Mouse (Mus musculus) kidney, postnatal 0 days (tissue): ENCODE results near the gene Bace2. TPM values are rescaled to one million over a fixed set of nuclear protein-coding genes. Genes with fewer than 3 reads are reported as not detected.

Source experiments
- ATAC-seq: fragments of 200-750 bp; cut with Nextera tagmentation; replicated peaks from 2 replicates; pipeline ENCODE4 v1.8.0; 2017; ENCODE audit warnings: low read depth, moderate number of reproducible peaks, moderate TSS enrichment, moderate library complexity; ENCODE audit not compliant: low FRiP score
- DNase-seq: peaks from one replicate; pipeline ENCODE4 v3.0.0-alpha.2; 2016; ENCODE audit warnings: low spot score
- H3K27ac ChIP-seq: fragments of 300-500 bp; sonication (generic); 2 replicates; pipeline ENCODE4 v1.5.1; 2014; ENCODE audit warnings: mild to moderate bottlenecking
- H3K27me3 ChIP-seq: fragments of 300-500 bp; sonication (generic); 2 replicates; pipeline ENCODE4 v1.6.1; 2014; ENCODE audit warnings: low read length, mixed read lengths; ENCODE audit not compliant: insufficient read depth
- H3K36me3 ChIP-seq: fragments of 300-500 bp; sonication (generic); 2 replicates; pipeline ENCODE4 v1.6.1; 2014; ENCODE audit warnings: low read length, mixed read lengths; ENCODE audit not compliant: insufficient read depth
- H3K4me1 ChIP-seq: fragments of 300-500 bp; sonication (generic); replicated peaks from 2 replicates; pipeline ENCODE4 v1.6.1; 2014; ENCODE audit warnings: antibody characterized with exemption, low read length, mixed read lengths; ENCODE audit not compliant: insufficient read depth
- H3K4me2 ChIP-seq: fragments of 300-500 bp; sonication (generic); 2 replicates; pipeline ENCODE4 v1.6.1; 2014; ENCODE audit warnings: mild to moderate bottlenecking, low read length, moderate library complexity, mixed read lengths
- H3K4me3 ChIP-seq: fragments of 300-500 bp; sonication (generic); replicated peaks from 2 replicates; pipeline ENCODE4 v1.5.1; 2014; ENCODE audit warnings: low read depth, low read length
- H3K9ac ChIP-seq: fragments of 300-500 bp; sonication (generic); 2 replicates; pipeline ENCODE4 v1.6.1; 2014; ENCODE audit warnings: low read depth, low read length
- H3K9me3 ChIP-seq: fragments of 300-500 bp; sonication (generic); replicated peaks from 2 replicates; pipeline ENCODE4 v1.6.1; 2016; ENCODE audit warnings: low read length, inconsistent platforms, mixed read lengths
- CTCF ChIP-seq: IDR thresholded peaks from 2 replicates; pipeline ENCODE4 v1.5.1; 2016; ENCODE audit warnings: antibody characterized with exemption, low read depth, mild to moderate bottlenecking, moderate library complexity
- WGBS: fragments of 180-500 bp; shearing (Covaris S2); extraction: QIAGEN DNeasy Blood & Tissue Kit; methylation state at CpG from one replicate; pipeline ENCODE4 v1.1.7; 2014; 5-methylcytosine and 5-hydroxymethylcytosine counted together
- polyA plus RNA-seq: library from polyadenylated mRNA; unstranded; fragments of >200 nt; fragmentation: Nextera tagmentation; extraction: Ambion mirVana; gene quantifications from 2 replicates; pipeline ENCODE4 v1.2.1, GENCODE M21; 2015

Bace2 gene
- polyA plus RNA-seq, 1 experiment from 2014 or later, result 11.2 TPM

GRCm38 (mm10) chr16:97461271-97461670, 104.7 kb downstream of the Bace2 start:
- H3K27me3 ChIP-seq, result no peaks in the 10 kb centered on the region
- no peak for DNase-seq

GRCm38 (mm10) chr16:97462481-97463181, 106.1 kb downstream of the Bace2 start, which contains the start of gene Mx1:
TSS of gene Mx1 (minus strand) at chr16:97462907.
- no peaks in the 10 kb centered on the region for H3K27me3 ChIP-seq
- no peak for ATAC-seq
- 30% methylated on average over 4 of the region's 4 CpGs for WGBS
- no peak within 1 kb of the TSS for H3K4me2 ChIP-seq
- no peak for TF ChIP-seq CTCF
- no peaks in the 10 kb centered on the region for H3K9me3 ChIP-seq
- H3K9ac ChIP-seq, result no peak within 1 kb of the TSS
- no peak within 1 kb of the TSS for H3K27ac ChIP-seq
- no peak within 1 kb of the TSS for H3K4me3 ChIP-seq
- no peaks in the 10 kb centered on the region for H3K4me1 ChIP-seq
- H3K36me3 ChIP-seq, result no peaks in the 10 kb centered on the region
- DNase-seq, result peak; percentile 9

More at GRCm38 (mm10) chr16:97461271-97461670, 104.7 kb downstream of the Bace2 start:
- Histone ChIP-seq H3K9ac (no peak overlapping the region), H3K27ac (no peak overlapping the region), H3K4me2 (no peak overlapping the region), H3K9me3 (no peaks in the 10 kb centered on the region), H3K4me1 (no peaks in the 10 kb centered on the region), H3K36me3 (no peaks in the 10 kb centered on the region), H3K4me3 (no peak overlapping the region)
- TF ChIP-seq CTCF, result no peak
- 47% methylated on average over 2 of the region's 2 CpGs for WGBS
- no peak for ATAC-seq

- ATAC-seq, result no peak
- no peaks in the 10 kb centered on the region for H3K36me3 ChIP-seq
- H3K27me3 ChIP-seq, result no peaks in the 10 kb centered on the region
- TF ChIP-seq CTCF, result peak; percentile 70
- WGBS, result 51% methylated on average over 4 of the region's 4 CpGs
- no peaks in the 10 kb centered on the region for H3K4me1 ChIP-seq
- H3K9me3 ChIP-seq, result no peaks in the 10 kb centered on the region
- DNase-seq, result peak; percentile 46
- H3K27ac ChIP-seq, result no peak overlapping the region
- no peak overlapping the region for H3K4me2 ChIP-seq
- no peak overlapping the region for H3K9ac ChIP-seq
- H3K4me3 ChIP-seq, result no peak overlapping the region
Measured at GRCm38 (mm10) chr16:97466182-97466957, 109.8 kb downstream of the Bace2 start.

GRCm38 (mm10) chr16:97467472-97467871, 110.9 kb downstream of the Bace2 start:
- H3K27ac ChIP-seq, result no peak overlapping the region
- DNase-seq (no peak), ATAC-seq (no peak)
- H3K4me1 ChIP-seq, result no peaks in the 10 kb centered on the region
- WGBS, result 76% methylated on average over 3 of the region's 3 CpGs
- H3K36me3 ChIP-seq, result no peaks in the 10 kb centered on the region
- no peak for TF ChIP-seq CTCF
- H3K9me3 ChIP-seq, result no peaks in the 10 kb centered on the region
- no peak overlapping the region for H3K9ac ChIP-seq
- no peak overlapping the region for H3K4me3 ChIP-seq
- no peak overlapping the region for H3K4me2 ChIP-seq
- H3K27me3 ChIP-seq, result no peaks in the 10 kb centered on the region

GRCm38 (mm10) chr16:97467993-97468791, 111.7 kb downstream of the Bace2 start:
- ATAC-seq, result no peak
- no peak overlapping the region for H3K4me3 ChIP-seq
- 80% methylated on average over 4 of the region's 4 CpGs for WGBS
- DNase-seq, result no peak
- TF ChIP-seq CTCF, result no peak
- H3K4me1 ChIP-seq, result no peaks in the 10 kb centered on the region
- no peak overlapping the region for H3K27ac ChIP-seq
- no peak overlapping the region for H3K4me2 ChIP-seq
- no peaks in the 10 kb centered on the region for H3K27me3 ChIP-seq
- no peaks in the 10 kb centered on the region for H3K9me3 ChIP-seq
- no peaks in the 10 kb centered on the region for H3K36me3 ChIP-seq
- no peak overlapping the region for H3K9ac ChIP-seq

GRCm38 (mm10) chr16:97474671-97475070, 118.1 kb downstream of the Bace2 start:
- no peak overlapping the region for H3K9ac ChIP-seq
- H3K4me1 ChIP-seq, result no peaks in the 10 kb centered on the region
- ATAC-seq (no peak), DNase-seq (no peak)
- H3K36me3 ChIP-seq, result no peaks in the 10 kb centered on the region
- no peaks in the 10 kb centered on the region for H3K9me3 ChIP-seq
- no peak overlapping the region for H3K4me3 ChIP-seq
- H3K27me3 ChIP-seq, result no peaks in the 10 kb centered on the region
- no peak for TF ChIP-seq CTCF
- WGBS, result 84% methylated on average over 2 of the region's 2 CpGs
- no peak overlapping the region for H3K27ac ChIP-seq
- no peak overlapping the region for H3K4me2 ChIP-seq
